Mouse (Mus musculus) liver, embryonic 14.5 days (tissue): ENCODE results near the gene Slc27a2. TPM values are rescaled to one million over a fixed set of nuclear protein-coding genes. Genes with fewer than 3 reads are reported as not detected.

Experiments
- ATAC-seq: fragments of 200-750 bp; cut with Nextera tagmentation; 2 replicates; pipeline ENCODE4 v1.8.0; 2017; ENCODE audit warnings: moderate number of reproducible peaks, mild to moderate bottlenecking, moderate library complexity; ENCODE audit not compliant: insufficient read depth
- DNase-seq, 3 experiments: peaks; one replicate each; pipeline ENCODE4 v3.0.0-alpha.2; 2012 to 2013; ENCODE audit warnings: low read depth in 3 of 3, low spot score in 3 of 3
- H3K27ac ChIP-seq: fragments of 300-500 bp; sonication (generic); 2 replicates; pipeline ENCODE4 v1.5.1; 2014; ENCODE audit warnings: moderate library complexity, mild to moderate bottlenecking, control low read depth, inconsistent platforms
- H3K27me3 ChIP-seq: fragments of 300-500 bp; sonication (generic); 2 replicates; pipeline ENCODE4 v1.6.1; 2014; ENCODE audit warnings: mild to moderate bottlenecking, low read length, moderate library complexity; ENCODE audit not compliant: control insufficient read depth, insufficient read depth
- H3K36me3 ChIP-seq: fragments of 300-500 bp; sonication (generic); replicated peaks from 2 replicates; pipeline ENCODE4 v1.6.1; 2014; ENCODE audit warnings: low read depth; ENCODE audit not compliant: control insufficient read depth, insufficient read depth
- H3K4me1 ChIP-seq, 2 experiments: fragments of 200-500 bp in 1 of 2; fragments of 300-500 bp in 1 of 2; sonication (generic) in 1 of 2; replicated peaks; 2 replicates each; pipeline ENCODE4 v1.6.1; 2012 to 2014; ENCODE audit warnings: antibody characterized with exemption in 1 of 2, inconsistent platforms in 1 of 2, low read length in 1 of 2; ENCODE audit not compliant: control insufficient read depth in 2 of 2, insufficient read depth in 2 of 2
- H3K4me2 ChIP-seq: fragments of 300-500 bp; sonication (generic); 2 replicates; pipeline ENCODE4 v1.6.1; 2014; ENCODE audit warnings: low read depth, mild to moderate bottlenecking, control low read depth, moderate library complexity
- H3K4me3 ChIP-seq, 2 experiments: fragments of 200-500 bp in 1 of 2; fragments of 300-500 bp in 1 of 2; sonication (generic) in 1 of 2; 2 replicates each; pipeline ENCODE4 v1.5.1; 2012 to 2014; ENCODE audit warnings: low read depth in 2 of 2, low read length in 2 of 2, mild to moderate bottlenecking in 2 of 2, control low read depth in 1 of 2, inconsistent platforms in 1 of 2, moderate library complexity in 1 of 2; ENCODE audit not compliant: insufficient read depth in 1 of 2
- H3K9ac ChIP-seq: fragments of 300-500 bp; sonication (generic); replicated peaks from 2 replicates; pipeline ENCODE4 v1.6.1; 2014; ENCODE audit warnings: mild to moderate bottlenecking, control low read depth, moderate library complexity
- H3K9me3 ChIP-seq: fragments of 300-500 bp; sonication (generic); 2 replicates; pipeline ENCODE4 v1.6.1; 2016; ENCODE audit warnings: low read length, mixed read lengths; ENCODE audit not compliant: control insufficient read depth
- CTCF ChIP-seq: IDR thresholded peaks from 2 replicates; pipeline ENCODE4 v1.5.1; 2016; ENCODE audit warnings: antibody characterized with exemption, low read depth, control low read depth
- EP300 ChIP-seq: IDR thresholded peaks from 2 replicates; pipeline ENCODE4 v1.6.1; 2016; ENCODE audit warnings: antibody characterized with exemption, low read depth
- WGBS: fragments of 180-500 bp; shearing (Covaris S2); extraction: QIAGEN DNeasy Blood & Tissue Kit; methylation state at CpG from one replicate; pipeline ENCODE4 v1.1.7; 2014; ENCODE audit not compliant: insufficient replicate concordance; 5-methylcytosine and 5-hydroxymethylcytosine counted together
- polyA plus RNA-seq, 2 experiments: library from polyadenylated mRNA; depleted of rRNA in 1 of 2; stranded (reverse) in 1 of 2; unstranded in 1 of 2; fragments of >200 nt; fragmentation: Nextera tagmentation in 1 of 2; extraction: Ambion mirVana in 1 of 2; gene quantifications; 2 replicates each; pipeline versions ENCODE4 v1.2.1 to v1.2.3; 2012 to 2014

Gene Slc27a2
- polyA plus RNA-seq, 2 experiments: 40.4 to 65.5 TPM

DNA sequence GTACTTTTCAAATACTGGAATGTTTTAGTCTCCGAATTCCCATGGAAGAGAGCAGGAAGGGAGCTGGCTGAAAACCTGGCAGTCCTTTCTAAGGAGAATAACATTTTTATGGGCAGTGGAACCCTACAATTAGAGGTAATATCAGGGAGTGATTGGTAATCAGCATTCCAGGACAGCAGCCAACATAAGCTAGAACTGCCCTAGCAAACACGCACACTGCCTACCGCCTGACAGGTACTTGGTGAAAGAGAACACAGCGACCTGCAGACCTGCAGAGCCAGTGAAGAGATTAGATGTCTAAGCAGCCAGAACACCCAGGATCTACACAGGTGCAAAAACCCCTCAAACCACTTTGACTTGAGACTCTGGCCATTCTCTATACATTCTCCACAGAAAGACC lies 20.5 kb downstream of the Slc27a2 start:
- 58% methylated on average over 4 of the region's 4 CpGs for WGBS
- no peak overlapping the region for H3K4me3 ChIP-seq
- H3K4me1 ChIP-seq: no peaks in the 10 kb centered on the region
- DNase-seq (no peak), ATAC-seq (no peak)
- no peak for TF ChIP-seq CTCF
- TF ChIP-seq EP300: no peak
- no peak overlapping the region for H3K27ac ChIP-seq
- peaks cover 5% of the 10 kb centered on the region; the same call in 1 of the 2 replicates for H3K9me3 ChIP-seq
- no peaks in the 10 kb centered on the region for H3K27me3 ChIP-seq
- H3K36me3 ChIP-seq: no peaks in the 10 kb centered on the region
- no peak overlapping the region for H3K4me2 ChIP-seq
- H3K9ac ChIP-seq: no peak overlapping the region

DNA sequence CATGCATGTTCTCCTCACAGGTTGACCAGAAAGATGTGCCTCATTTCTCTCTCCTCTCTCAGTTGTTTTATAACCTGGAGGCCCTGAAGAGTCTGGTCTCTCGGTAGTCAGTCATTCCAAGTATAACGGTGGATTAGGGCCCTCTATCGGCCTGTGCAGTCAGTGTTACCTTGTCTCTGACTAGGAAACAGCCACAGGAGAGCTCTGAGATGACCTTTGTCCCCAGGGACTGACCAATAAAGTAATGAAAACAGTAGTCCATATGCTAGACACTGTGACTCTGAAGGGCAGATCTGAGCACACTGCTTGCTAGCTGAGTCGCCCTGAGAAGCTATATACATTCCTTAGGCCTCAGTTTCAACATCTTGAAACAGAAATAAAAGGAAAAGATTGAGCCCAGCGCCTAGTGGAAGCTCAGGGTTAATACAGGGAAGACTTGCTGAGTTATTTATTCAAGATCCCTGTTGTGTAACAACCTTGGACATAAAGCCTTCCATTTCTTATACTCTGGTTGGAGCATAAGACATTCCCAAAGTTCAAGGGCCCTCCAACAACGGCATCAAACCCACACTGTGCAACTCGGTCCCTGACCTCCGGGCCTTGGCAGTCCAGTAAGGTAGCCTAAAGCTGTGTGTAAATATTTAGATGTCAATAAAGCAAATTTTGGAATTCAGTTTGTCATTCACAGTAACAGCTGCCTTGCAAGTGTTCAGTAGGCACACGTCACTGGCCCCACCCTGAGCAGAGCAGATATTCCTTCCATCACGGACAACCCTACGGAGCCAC lies 23.4 kb downstream of the Slc27a2 start:
- Histone ChIP-seq H3K4me3 (no peak overlapping the region), H3K27me3 (no peaks in the 10 kb centered on the region), H3K4me2 (no peak overlapping the region), H3K9ac (no peak overlapping the region), H3K4me1 (no peaks in the 10 kb centered on the region), H3K27ac (no peak overlapping the region), H3K36me3 (no peaks in the 10 kb centered on the region), H3K9me3 (peaks cover 3% of the 10 kb centered on the region; the same call in 1 of the 2 replicates)
- ATAC-seq: peak; percentile 53; the same call in 1 of the 2 replicates
- 52% methylated on average over 11 of the region's 11 CpGs for WGBS
- no peak for DNase-seq
- TF ChIP-seq CTCF (no peak), EP300 (no peak)

DNA sequence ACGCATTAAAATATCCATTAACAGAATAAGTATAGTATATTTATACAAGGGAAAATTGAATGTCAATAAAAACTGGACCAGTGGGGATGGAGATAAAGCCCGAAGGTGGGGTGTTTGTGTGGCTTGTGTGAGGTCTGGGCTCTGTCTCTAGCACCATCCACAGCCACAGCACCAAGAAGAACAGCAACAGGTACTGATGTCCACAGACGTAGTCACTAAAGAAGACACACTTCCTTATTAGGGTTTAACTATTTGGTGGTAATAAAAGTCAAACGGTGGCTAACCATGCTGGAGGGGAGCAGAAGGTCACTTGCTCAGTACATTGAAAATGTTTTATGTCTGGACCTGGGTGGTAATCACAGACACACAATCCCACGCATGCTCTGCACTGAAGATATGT lies 25.2 kb downstream of the Slc27a2 start:
- H3K36me3 ChIP-seq: no peaks in the 10 kb centered on the region
- WGBS: 60% methylated on average over 5 of the region's 5 CpGs
- no peak for ATAC-seq
- no peak for TF ChIP-seq EP300
- no peak for TF ChIP-seq CTCF
- H3K9ac ChIP-seq: no peak overlapping the region
- no peak for DNase-seq
- H3K27me3 ChIP-seq: no peaks in the 10 kb centered on the region
- no peak overlapping the region for H3K27ac ChIP-seq
- H3K4me2 ChIP-seq: no peak overlapping the region
- H3K4me3 ChIP-seq: no peak overlapping the region
- H3K9me3 ChIP-seq: no peaks in the 10 kb centered on the region
- no peaks in the 10 kb centered on the region for H3K4me1 ChIP-seq

DNA sequence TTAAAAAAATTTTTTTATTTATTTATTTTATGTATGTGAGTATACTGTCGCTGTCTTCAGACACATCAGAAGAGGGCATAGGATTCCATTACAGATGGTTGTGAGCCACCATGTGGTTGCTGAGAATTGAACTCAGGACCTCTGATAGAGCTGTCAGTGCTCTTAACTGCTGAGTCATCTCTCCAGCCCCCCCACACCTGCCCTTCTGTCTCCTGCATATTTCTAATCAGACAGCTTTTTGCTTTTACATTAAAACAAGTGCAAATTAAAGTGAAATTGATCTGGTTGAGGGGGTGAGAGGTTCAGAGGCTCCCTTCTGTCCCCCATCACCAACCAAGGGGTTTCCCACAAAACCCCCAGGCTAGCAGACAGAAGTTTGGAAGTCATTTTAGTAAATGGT lies 27.1 kb downstream of the Slc27a2 start:
- no peak overlapping the region for H3K4me3 ChIP-seq
- no peak overlapping the region for H3K27ac ChIP-seq
- no peak overlapping the region for H3K9ac ChIP-seq
- H3K4me1 ChIP-seq: no peaks in the 10 kb centered on the region
- DNase-seq (no peak), ATAC-seq (no peak)
- no peaks in the 10 kb centered on the region for H3K36me3 ChIP-seq
- H3K9me3 ChIP-seq: no peaks in the 10 kb centered on the region
- H3K4me2 ChIP-seq: no peak overlapping the region
- TF ChIP-seq EP300 (no peak), CTCF (no peak)
- 71% methylated on average over 1 of the region's 1 CpGs for WGBS
- H3K27me3 ChIP-seq: no peaks in the 10 kb centered on the region

DNA sequence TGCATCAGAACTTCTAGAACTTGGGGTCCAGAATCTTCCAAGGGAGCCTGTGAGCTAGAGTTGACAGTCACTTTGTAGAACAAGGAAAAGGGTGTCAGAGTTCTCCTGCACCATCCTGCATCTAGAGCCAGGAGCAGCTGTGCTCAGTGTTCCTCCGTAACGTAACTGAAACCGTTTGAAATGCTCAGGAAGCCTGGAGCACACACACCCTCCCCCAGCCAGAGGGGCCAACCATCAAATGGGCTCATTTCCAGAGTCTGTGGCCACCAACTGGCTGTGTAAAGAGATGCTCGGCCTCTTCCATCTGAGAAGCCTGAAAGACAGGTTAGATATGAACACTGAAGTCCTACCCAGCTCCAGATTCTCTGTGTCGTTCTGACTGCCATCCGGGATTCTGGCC lies 31.8 kb downstream of the Slc27a2 start:
- Histone ChIP-seq H3K27ac (no peak overlapping the region), H3K9ac (no peak overlapping the region), H3K4me3 (no peak overlapping the region), H3K27me3 (no peaks in the 10 kb centered on the region), H3K4me1 (no peaks in the 10 kb centered on the region), H3K36me3 (no peaks in the 10 kb centered on the region), H3K9me3 (no peaks in the 10 kb centered on the region), H3K4me2 (no peak overlapping the region)
- WGBS: 63% methylated on average over 6 of the region's 6 CpGs
- no peak for TF ChIP-seq CTCF
- no peak for TF ChIP-seq EP300
- no peak for ATAC-seq
- DNase-seq: no peak
